Mouse (Mus musculus): ENCODE measurements around the gene Rundc3a.

Gene Rundc3a

GRCm38 (mm10) chr11:102411061-102411460 lies 17.9 kb downstream of the Rundc3a start:
- no peak for DNase-seq

- peak; percentile 68 to 89 for DNase-seq
These were observed 18.5 kb downstream of the Rundc3a start for GRCm38 (mm10) chr11:102411704-102412103.

DNA sequence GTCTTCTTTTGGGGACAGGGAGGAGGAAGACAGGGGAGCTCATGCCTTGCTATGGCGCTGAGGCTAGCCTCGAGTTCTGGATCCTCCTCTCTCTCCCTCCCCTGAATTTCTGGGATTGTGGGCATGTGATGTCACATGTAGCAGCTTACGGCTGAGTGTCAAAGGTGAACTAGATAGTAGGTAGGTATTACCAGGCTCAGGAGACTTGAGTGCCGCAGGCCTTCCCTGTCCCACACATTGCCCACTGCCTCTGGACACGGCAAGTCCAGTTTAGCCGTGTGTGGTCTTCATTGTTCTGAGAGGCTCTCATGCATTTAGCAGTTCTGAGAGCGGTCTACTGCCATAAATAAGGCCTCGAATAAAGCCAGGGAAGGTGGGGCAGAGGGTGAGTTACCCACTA lies 19.9 kb downstream of the Rundc3a start:
- no peak for DNase-seq

- DNase-seq: no peak
These were observed 22.0 kb downstream of the Rundc3a start for GRCm38 (mm10) chr11:102415034-102415802.

- DNase-seq: no peak
These were observed 24.0 kb downstream of the Rundc3a start for GRCm38 (mm10) chr11:102417160-102417559.

DNA sequence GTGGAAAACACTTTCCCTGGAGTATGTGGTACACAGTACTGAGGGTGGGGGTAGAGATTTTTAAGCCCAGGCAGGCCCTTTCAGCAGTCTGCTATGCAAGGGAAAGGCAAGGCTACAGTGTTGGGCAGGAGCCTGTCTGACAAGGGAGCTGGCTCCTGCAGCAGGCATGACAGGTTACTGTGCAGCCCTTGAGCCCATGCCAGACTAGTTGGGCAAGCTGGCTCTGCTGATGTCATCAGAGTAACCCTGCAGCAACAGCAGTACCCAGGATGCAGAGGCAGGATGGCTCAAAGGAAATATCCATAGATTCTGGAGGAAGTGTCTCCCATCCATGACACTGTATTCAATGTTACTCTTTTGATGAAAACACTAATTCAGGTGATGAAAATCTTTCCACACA lies 25.7 kb downstream of the Rundc3a start:
- DNase-seq: no peak

GRCm38 (mm10) chr11:102421559-102421958 lies 28.4 kb downstream of the Rundc3a start:
- DNase-seq: no peak

DNA sequence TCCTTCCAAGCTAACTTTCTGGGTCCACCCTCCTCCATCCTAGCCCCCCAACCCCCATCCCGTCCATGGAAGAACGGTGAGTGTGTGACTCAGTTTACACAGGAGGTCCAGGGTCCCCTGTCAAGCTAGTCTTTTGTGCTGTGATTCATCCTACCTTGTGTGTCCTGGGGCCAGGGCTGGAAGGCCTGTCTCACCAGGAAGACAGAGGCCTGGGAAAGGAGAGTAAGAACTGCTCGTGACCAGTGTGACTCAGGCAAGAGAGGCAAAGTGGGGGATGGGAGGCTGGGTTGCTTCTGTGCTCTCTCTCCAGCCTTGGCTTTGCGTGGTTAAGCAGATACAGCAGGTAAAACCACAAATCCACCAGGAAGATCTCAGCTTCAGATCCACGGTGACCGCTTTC lies 31.5 kb downstream of the Rundc3a start:
- DNase-seq: no peak

GRCm38 (mm10) chr11:102425555-102426316 lies 32.5 kb downstream of the Rundc3a start:
- no peak for DNase-seq

DNA sequence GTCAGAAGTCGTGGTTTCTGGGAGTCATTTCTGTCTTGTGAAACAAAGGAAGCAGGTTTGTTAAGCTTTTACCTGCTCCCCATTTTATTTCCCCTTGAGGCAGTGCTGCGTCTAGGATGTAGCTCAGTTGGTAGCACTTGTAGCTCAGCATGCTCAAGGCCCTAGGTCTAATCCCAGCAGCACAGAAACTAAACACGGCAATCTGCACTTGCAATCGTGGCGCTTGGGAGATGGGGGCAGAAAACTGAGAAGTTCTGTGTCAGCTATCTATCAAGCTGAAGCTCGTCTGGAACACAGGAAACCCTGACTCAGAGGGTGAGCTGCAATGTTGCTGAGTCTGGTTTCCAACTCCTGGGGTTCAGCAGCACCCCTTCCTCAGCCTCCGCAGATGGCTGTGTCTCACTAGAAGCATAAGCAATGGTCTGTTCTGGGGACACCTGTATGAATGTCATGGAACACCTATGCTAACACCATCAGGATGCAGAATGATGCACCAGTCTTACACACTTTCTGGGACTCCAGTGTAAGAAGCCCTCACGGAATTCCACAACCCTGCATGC lies 35.9 kb downstream of the Rundc3a start:
- DNase-seq: no peak

GRCm38 (mm10) chr11:102429551-102429950 lies 36.3 kb downstream of the Rundc3a start:
- no peak for DNase-seq

- DNase-seq: peak; percentile 63 to 71
These were observed 37.2 kb downstream of the Rundc3a start, which contains the start of gene Grn for GRCm38 (mm10) chr11:102430121-102431017. Grn (plus strand) TSS chr11:102430315.

DNA sequence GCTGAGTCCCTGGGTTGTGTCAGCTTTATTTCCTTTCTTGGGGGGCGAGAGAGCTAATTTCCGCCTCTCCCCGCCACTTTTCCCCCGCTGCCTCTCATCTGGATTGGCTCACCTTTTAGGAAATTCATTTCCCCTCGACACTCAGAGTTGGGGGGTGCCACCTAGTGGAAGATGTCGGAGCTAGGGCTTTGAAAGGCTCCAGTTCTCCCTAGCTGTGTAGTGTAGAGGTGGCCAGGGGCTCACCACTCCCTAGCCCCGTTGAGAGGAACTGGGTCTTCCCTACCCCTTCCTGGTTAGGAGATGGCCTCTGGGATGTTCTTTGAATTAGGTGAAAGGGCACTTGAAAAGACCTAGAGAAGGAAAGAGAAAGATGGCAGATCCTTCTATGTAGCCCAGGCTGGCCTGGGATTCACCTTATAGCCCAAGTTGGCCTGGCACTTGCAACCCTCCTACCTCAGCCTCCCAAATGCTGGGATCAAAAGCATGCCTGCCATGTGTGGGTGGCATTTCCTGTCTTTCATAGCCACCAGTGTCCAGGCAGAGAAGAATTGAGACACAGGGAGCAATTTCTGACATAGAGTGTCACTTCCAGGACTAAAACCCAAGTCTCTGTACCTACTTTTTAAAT lies 37.9 kb downstream of the Rundc3a start:
- peak; percentile 66 to 82 for DNase-seq

DNA sequence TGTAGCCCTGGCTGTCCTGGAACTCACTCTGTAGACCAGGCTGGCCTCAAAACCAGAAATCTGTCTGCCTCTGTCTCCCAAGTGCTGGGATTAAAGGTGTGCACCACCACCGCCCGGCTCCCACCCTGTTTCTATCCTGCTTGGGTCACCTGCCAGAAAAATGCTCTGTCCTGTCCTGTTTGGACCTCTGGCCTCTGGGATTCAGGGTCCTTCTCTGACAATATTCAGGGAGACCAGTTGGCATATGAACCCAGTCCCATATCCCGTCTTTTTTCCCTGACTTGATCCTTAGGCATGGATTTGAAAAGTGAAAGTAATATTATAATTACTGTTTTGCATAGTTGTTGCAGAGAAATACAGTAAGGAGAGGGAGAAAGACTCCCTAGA lies 38.5 kb downstream of the Rundc3a start:
- no peak for DNase-seq

GRCm38 (mm10) chr11:102432115-102432843 lies 39.1 kb downstream of the Rundc3a start:
- peak; percentile 69 to 70 for DNase-seq

DNA sequence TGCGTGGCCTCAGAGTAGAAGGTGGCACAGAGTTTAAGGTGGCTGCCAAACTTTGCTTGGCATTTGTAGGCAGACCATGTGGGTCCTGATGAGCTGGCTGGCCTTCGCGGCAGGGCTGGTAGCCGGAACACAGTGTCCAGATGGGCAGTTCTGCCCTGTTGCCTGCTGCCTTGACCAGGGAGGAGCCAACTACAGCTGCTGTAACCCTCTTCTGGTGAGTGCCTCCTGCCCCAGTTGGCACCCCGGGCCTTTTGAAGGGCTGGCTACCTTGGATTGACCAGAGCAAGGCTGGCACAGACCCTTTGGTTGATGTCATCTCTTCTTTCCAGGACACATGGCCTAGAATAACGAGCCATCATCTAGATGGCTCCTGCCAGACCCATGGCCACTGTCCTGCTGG lies 39.7 kb downstream of the Rundc3a start:
- no peak for DNase-seq

GRCm38 (mm10) chr11:102433866-102434265 lies 40.7 kb downstream of the Rundc3a start:
- no peak for DNase-seq

DNA sequence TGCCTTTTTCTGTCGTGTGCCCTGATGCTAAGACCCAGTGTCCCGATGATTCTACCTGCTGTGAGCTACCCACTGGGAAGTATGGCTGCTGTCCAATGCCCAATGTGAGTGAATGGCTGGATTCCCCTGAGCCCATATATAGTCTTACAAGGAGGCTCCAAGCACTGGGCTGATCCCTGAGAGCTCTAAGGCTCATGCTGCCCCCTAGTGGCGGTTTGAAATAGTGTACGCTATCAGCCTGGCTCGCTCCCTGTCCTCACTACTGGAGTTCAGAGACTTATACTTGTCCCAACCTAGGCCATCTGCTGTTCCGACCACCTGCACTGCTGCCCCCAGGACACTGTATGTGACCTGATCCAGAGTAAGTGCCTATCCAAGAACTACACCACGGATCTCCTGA lies 41.2 kb downstream of the Rundc3a start:
- peak; percentile 62 to 85 for DNase-seq

DNA sequence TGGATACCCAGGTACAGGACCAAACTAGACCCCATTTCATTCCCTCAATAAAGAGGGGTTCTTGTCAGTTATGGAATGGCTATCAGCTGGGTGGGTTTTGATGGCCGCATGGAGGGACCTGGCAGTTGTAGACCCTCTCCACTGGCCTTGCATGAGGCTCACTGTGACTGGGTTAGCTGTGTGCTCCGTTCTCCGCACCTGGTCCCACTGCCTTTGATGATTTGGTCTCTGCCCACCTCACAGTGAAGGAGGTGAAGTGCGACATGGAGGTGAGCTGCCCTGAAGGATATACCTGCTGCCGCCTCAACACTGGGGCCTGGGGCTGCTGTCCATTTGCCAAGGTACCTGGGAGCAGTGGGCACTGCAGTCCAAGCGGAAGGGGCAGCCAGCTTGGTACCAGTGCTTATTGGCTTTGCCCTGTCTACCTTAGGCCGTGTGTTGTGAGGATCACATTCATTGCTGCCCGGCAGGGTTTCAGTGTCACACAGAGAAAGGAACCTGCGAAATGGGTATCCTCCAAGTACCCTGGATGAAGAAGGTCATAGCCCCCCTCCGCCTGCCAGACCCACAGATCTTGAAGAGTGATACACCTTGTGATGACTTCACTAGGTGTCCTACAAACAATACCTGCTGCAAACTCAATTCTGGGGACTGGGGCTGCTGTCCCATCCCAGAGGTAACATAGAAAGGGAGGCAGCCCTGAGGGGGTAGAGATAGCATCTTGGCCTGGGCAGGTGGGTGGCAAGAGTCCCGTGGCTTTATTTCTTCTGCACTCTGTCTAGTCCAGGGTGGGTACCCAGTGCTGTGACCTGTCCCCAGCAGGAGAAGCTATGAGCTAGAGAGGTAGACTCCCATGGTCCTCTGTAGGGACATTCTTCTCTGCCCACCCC lies 41.9 kb downstream of the Rundc3a start:
- no peak for DNase-seq

DNA sequence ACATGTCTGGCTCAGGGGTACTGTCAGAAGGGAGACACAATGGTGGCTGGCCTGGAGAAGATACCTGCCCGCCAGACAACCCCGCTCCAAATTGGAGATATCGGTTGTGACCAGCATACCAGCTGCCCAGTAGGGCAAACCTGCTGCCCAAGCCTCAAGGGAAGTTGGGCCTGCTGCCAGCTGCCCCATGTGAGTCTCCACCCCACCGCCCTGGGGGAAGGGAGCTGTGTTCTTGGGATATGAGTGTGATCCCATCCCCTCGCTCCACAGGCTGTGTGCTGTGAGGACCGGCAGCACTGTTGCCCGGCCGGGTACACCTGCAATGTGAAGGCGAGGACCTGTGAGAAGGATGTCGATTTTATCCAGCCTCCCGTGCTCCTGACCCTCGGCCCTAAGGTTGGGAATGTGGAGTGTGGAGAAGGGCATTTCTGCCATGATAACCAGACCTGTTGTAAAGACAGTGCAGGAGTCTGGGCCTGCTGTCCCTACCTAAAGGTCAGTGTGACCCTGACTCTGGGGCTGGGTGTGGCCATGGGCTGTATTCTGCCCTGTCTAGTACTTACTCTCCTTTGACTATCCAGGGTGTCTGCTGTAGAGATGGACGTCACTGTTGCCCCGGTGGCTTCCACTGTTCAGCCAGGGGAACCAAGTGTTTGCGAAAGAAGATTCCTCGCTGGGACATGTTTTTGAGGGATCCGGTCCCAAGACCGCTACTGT lies 42.7 kb downstream of the Rundc3a start:
- DNase-seq: no peak

All from spleen, adult 18-20 months (tissue).